Mouse (Mus musculus) urinary bladder, postnatal 10 days (tissue): ENCODE results near the gene Cldn34a.
"Not testable (repeated sequence)": the region's sequence is repeated elsewhere in the genome, so short reads cannot be mapped to it uniquely, and the experiment has no call there.

Source experiments
- DNase-seq: peaks from one replicate; pipeline ENCODE4 v3.0.0; 2022; ENCODE audit warnings: low spot score

Gene Cldn34a

GRCm38 (mm10) chrX:152563034-152563433, at the start of gene Cldn34a:
Gene Cldn34a, plus strand, starts transcription at chrX:152563334.
- DNase-seq, result no peak

DNA sequence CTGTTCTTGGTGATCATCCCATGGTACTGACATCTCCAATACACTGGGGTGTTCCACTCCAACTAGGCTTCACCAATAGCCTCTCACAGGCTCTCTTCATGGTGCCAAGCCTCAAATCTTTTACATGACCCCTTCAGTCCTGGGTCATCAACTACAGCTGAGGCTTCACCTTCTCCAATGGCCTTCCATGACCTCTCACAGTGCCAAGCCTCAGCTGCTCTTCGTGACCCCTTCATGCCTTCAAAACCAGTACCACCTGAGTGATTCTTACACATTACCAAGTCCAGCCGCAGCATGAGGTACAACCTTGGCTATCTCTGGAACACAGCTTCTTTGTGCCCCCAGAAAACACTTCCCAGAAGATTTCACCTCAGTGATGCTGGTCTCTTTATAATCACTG, 44.5 kb upstream of the Cldn34a start:
- not testable (repeated sequence) for DNase-seq

DNA sequence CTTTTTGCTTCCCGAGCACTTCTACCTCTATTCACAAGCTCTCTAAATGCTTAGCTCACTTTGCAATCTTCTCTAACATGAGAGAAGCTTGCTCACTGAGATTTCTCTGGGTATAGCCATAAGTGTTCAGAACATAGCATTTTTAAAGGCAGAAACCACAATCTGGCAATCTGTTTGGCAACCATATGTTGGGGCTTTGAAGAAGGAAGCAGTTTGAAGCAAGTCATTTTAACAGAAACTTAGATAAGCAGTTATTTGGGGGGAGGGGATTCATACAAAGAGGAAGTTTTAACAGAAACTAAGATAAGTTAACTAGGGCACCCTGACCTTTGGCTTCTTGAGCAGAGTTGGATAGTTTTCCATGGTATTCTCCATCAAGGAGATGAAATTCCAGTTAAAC, 17.4 kb upstream of the Cldn34a start:
- DNase-seq, result no peak

- no peak for DNase-seq
These were observed 15.0 kb upstream of the Cldn34a start for GRCm38 (mm10) chrX:152548180-152548579.

GRCm38 (mm10) chrX:152557446-152557845, 5.7 kb upstream of the Cldn34a start:
- DNase-seq, result no peak
